Comparison of ENCODE assay signal across 15 mouse cellular contexts in genomic region chr2:55390330-55390989, GRCm38 (mm10). TPM values are rescaled to one million over a fixed set of nuclear protein-coding genes. Genes with fewer than 3 reads are reported as not detected.
"Had no signal": no experiment of that assay in that cellular context is flagged by ENCODE, and none has a peak within 500 bp of the region (broad histone marks: within the 10 kb centered on the region; RNA-seq: fewer than 3 reads in every experiment).

No protein-coding gene starts in this region.

- H3K36me3 ChIP-seq: limb, embryonic 15.5 days; liver, embryonic 12.5 days had no signal

- H3K9me3 ChIP-seq: limb, embryonic 15.5 days; liver, embryonic 12.5 days had no signal

- ATAC-seq: liver, embryonic 12.5 days had no signal

- H3K4me2 ChIP-seq: limb, embryonic 15.5 days; liver, embryonic 12.5 days; lung, embryonic 14.5 days had no signal

- H3K9ac ChIP-seq: limb, embryonic 15.5 days; liver, embryonic 12.5 days; lung, embryonic 14.5 days had no signal

- DNase-seq: kidney, adult 8-10 months; kidney, postnatal 25 days; layer of hippocampus, adult 9-11 months; layer of hippocampus, postnatal 36 days; lung, embryonic 14.5 days; lung, postnatal 10 days; lung, postnatal 4 days; right cerebral cortex, adult 18-20 months; right cerebral cortex, postnatal 25 days; thymus, postnatal 4 days had no signal

- H3K27me3 ChIP-seq: limb, embryonic 15.5 days; liver, embryonic 12.5 days had no signal

- H3K27ac ChIP-seq: limb, embryonic 15.5 days; liver, embryonic 12.5 days had no signal

- H3K4me3 ChIP-seq: limb, embryonic 15.5 days; liver, embryonic 12.5 days; myocyte had no signal

- H3K4me1 ChIP-seq: limb, embryonic 15.5 days; liver, embryonic 12.5 days had no signal

RNA-seq across cellular contexts. Expression of gene Kcnj3, which starts 45.3 kb away (rescaled TPM):
- total RNA-seq: megakaryocyte, adult 5-6 weeks had no signal
- polyA plus RNA-seq: liver, embryonic 16.5 days; myocyte had no signal
